Mouse (Mus musculus) hindbrain, embryonic 15.5 days (tissue): ENCODE results near the gene Nab2. TPM values are rescaled to one million over a fixed set of nuclear protein-coding genes. Genes with fewer than 3 reads are reported as not detected.

Experiments used
- ATAC-seq: fragments of 200-750 bp; cut with Nextera tagmentation; 2 replicates; pipeline ENCODE4 v1.8.0; 2017; ENCODE audit warnings: low read depth, moderate number of reproducible peaks, moderate TSS enrichment; ENCODE audit not compliant: low FRiP score
- H3K27ac ChIP-seq: fragments of 300-500 bp; sonication (generic); replicated peaks from 2 replicates; pipeline ENCODE4 v1.5.1; 2015; ENCODE audit warnings: mild to moderate bottlenecking, inconsistent platforms
- H3K27me3 ChIP-seq: fragments of 300-500 bp; sonication (generic); 2 replicates; pipeline ENCODE4 v1.6.1; 2015; ENCODE audit warnings: control low read depth, inconsistent platforms
- H3K36me3 ChIP-seq: fragments of 300-500 bp; sonication (generic); 2 replicates; pipeline ENCODE4 v1.6.1; 2015; ENCODE audit warnings: control low read depth, inconsistent platforms
- H3K4me1 ChIP-seq: fragments of 300-500 bp; sonication (generic); replicated peaks from 2 replicates; pipeline ENCODE4 v1.6.1; 2015; ENCODE audit warnings: control low read depth, inconsistent platforms
- H3K4me2 ChIP-seq: fragments of 300-500 bp; sonication (generic); 2 replicates; pipeline ENCODE4 v1.6.1; 2015; ENCODE audit warnings: moderate library complexity, mild to moderate bottlenecking, inconsistent platforms
- H3K4me3 ChIP-seq: fragments of 300-500 bp; sonication (generic); 2 replicates; pipeline ENCODE4 v1.5.1; 2015; ENCODE audit warnings: mild to moderate bottlenecking, inconsistent platforms
- H3K9ac ChIP-seq: fragments of 300-500 bp; sonication (generic); 2 replicates; pipeline ENCODE4 v1.6.1; 2015; ENCODE audit warnings: inconsistent platforms
- H3K9me3 ChIP-seq: fragments of 300-500 bp; sonication (generic); 2 replicates; pipeline ENCODE4 v1.6.1; 2016; ENCODE audit warnings: control low read depth, inconsistent platforms
- WGBS: fragments of 180-500 bp; shearing (Covaris S2); methylation state at CpG from one replicate; pipeline ENCODE4 v1.1.7; 2015; 5-methylcytosine and 5-hydroxymethylcytosine counted together
- polyA plus RNA-seq: library from polyadenylated mRNA; unstranded; fragments of >200 nt; fragmentation: Nextera tagmentation; extraction: Ambion mirVana; gene quantifications from 2 replicates; pipeline ENCODE4 v1.2.1, GENCODE M21; 2015

The Nab2 gene
- polyA plus RNA-seq, 1 experiment from 2014 or later, result 2.7 TPM

DNA sequence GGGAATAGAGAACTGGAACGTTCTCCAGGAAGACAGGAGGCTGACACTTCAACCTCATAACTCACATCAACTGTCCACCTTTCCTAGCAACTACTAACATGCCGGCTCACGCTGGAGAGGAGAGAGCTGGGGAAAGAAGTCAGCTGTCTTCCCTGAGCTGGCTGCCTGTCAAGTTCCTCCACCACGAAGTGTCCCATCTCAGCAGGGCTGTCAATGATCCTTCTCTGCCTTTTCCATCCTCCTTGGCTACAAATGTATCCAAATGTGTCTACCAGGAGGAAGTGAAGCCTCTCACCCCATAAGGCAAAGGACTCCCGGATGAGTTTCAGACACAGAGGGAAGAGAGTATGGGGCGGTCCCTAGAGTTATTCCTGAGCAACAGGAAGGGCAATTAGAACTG is 50.2 kb downstream of the Nab2 start:
- Histone ChIP-seq H3K9me3 (no peaks in the 10 kb centered on the region), H3K27me3 (no peaks in the 10 kb centered on the region), H3K4me1 (peaks cover 62% of the 10 kb centered on the region), H3K9ac (0 out of 2 replicates have a peak overlapping the region, but pooled peaks have one; percentile 70), H3K36me3 (no peaks in the 10 kb centered on the region), H3K4me2 (peak overlapping the region; percentile 87), H3K27ac (no peak overlapping the region), H3K4me3 (peak overlapping the region; percentile 71)
- 38% methylated on average over 6 of the region's 6 CpGs for WGBS
- ATAC-seq, result no peak

- no peak for ATAC-seq
- H3K27ac ChIP-seq, result no peak overlapping the region
- 62% methylated on average over 4 of the region's 4 CpGs for WGBS
These were observed 51.1 kb downstream of the Nab2 start for GRCm38 (mm10) chr10:127617294-127617693.

GRCm38 (mm10) chr10:127616261-127616679 is 52.1 kb downstream of the Nab2 start:
- no peak for ATAC-seq
- no peaks in the 10 kb centered on the region for H3K9me3 ChIP-seq
- 0 out of 2 replicates have a peak overlapping the region, but pooled peaks have one; percentile 10 for H3K4me2 ChIP-seq
- no peak overlapping the region for H3K4me3 ChIP-seq
- 56% methylated on average over 7 of the region's 7 CpGs for WGBS
- H3K9ac ChIP-seq, result 0 out of 2 replicates have a peak overlapping the region, but pooled peaks have one; percentile 5
- H3K4me1 ChIP-seq, result peaks cover 62% of the 10 kb centered on the region
- no peaks in the 10 kb centered on the region for H3K27me3 ChIP-seq
- H3K36me3 ChIP-seq, result peaks cover 14% of the 10 kb centered on the region
- peak overlapping the region; percentile 77 for H3K27ac ChIP-seq

More at GRCm38 (mm10) chr10:127617294-127617693, 51.1 kb downstream of the Nab2 start:
- Histone ChIP-seq H3K9ac (peak overlapping the region; percentile 19; the same call in 1 of the 2 replicates), H3K4me3 (no peak overlapping the region), H3K36me3 (peaks cover 4% of the 10 kb centered on the region), H3K27me3 (no peaks in the 10 kb centered on the region), H3K9me3 (no peaks in the 10 kb centered on the region), H3K4me1 (peaks cover 62% of the 10 kb centered on the region), H3K4me2 (peak overlapping the region; percentile 87)

DNA sequence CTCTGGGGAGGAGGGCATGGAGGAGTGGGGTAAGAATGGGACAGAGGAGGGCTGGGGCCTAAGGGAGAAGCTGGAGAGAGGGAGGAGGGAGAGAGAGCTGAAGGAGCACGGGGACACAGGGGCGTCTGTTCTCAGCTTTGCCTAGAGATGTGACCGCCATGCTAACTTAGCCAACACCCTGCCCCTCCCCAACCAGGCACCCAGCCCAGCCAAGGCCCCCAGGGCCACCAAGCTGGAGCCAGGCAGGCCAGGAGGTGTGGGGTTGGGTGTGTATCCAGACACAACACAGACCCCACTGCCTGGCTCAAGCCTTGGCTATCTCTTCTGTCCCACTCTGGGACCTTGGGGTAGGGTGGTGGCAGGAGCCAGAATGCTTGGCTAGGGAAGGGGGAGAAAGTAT is 52.8 kb downstream of the Nab2 start:
- 0 out of 2 replicates have a peak overlapping the region, but pooled peaks have one; percentile 10 for H3K4me2 ChIP-seq
- peaks cover 18% of the 10 kb centered on the region for H3K36me3 ChIP-seq
- peak overlapping the region; percentile 77 for H3K27ac ChIP-seq
- H3K9me3 ChIP-seq, result no peaks in the 10 kb centered on the region
- WGBS, result 42% methylated on average over 3 of the region's 3 CpGs
- no peak for ATAC-seq
- H3K27me3 ChIP-seq, result no peaks in the 10 kb centered on the region
- 0 out of 2 replicates have a peak overlapping the region, but pooled peaks have one; percentile 5 for H3K9ac ChIP-seq
- peaks cover 62% of the 10 kb centered on the region for H3K4me1 ChIP-seq
- H3K4me3 ChIP-seq, result no peak overlapping the region

GRCm38 (mm10) chr10:127615034-127615374 is 53.4 kb downstream of the Nab2 start:
- no peaks in the 10 kb centered on the region for H3K9me3 ChIP-seq
- no peak for ATAC-seq
- H3K27me3 ChIP-seq, result no peaks in the 10 kb centered on the region
- H3K4me1 ChIP-seq, result peaks cover 62% of the 10 kb centered on the region
- no peak overlapping the region for H3K9ac ChIP-seq
- WGBS, result 35% methylated on average over 2 of the region's 2 CpGs
- no peak overlapping the region for H3K4me3 ChIP-seq
- 0 out of 2 replicates have a peak overlapping the region, but pooled peaks have one; percentile 4 for H3K4me2 ChIP-seq
- peak overlapping the region; percentile 77 for H3K27ac ChIP-seq
- H3K36me3 ChIP-seq, result peaks cover 24% of the 10 kb centered on the region

- Histone ChIP-seq H3K36me3 (peaks cover 30% of the 10 kb centered on the region), H3K27ac (peak overlapping the region; percentile 77), H3K9me3 (no peaks in the 10 kb centered on the region), H3K9ac (no peak overlapping the region), H3K4me2 (peak overlapping the region; percentile 30), H3K4me3 (no peak overlapping the region), H3K4me1 (peaks cover 60% of the 10 kb centered on the region), H3K27me3 (no peaks in the 10 kb centered on the region)
- ATAC-seq, result peak; percentile 60
- 23% methylated on average over 12 of the region's 12 CpGs for WGBS
These were observed 53.9 kb downstream of the Nab2 start for GRCm38 (mm10) chr10:127614236-127615033.

DNA sequence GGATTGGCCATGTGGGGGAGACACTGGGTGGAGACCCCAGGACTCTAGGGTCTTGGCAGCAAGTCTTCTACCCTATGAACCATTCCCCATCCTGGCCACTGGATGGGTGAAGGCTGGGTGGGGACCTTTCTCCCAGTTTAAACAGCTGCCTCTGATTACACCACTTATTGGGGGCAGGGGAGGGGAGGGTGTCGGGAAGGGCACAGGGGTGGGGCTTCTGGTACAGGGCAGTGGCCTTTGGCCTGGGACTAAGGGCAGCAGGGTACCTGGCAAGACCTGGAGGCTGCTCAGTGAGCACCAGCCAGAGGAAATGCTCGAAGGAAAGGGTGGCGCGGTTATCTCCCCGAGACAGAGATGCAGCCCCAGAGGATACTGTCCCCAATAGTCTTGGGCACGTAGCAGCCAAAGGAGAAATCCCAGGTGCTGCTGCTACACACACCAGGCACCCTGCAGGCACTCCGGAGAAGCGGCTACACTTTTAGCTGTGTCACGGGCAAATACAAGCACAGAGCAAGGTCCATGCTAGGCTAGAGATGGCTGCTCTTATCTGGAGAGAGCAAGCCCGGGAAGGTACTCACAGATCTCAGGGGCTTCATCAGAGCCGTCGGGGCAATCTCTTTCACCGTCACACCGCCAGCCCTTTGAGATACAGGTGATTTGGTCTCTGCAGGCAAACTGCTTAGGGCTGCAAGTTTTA is 56.1 kb downstream of the Nab2 start:
- H3K27me3 ChIP-seq, result no peaks in the 10 kb centered on the region
- H3K4me2 ChIP-seq, result no peak overlapping the region
- WGBS, result 92% methylated on average over 14 of the region's 14 CpGs
- no peaks in the 10 kb centered on the region for H3K9me3 ChIP-seq
- no peak overlapping the region for H3K4me3 ChIP-seq
- H3K36me3 ChIP-seq, result peaks cover 44% of the 10 kb centered on the region
- H3K27ac ChIP-seq, result no peak overlapping the region
- H3K4me1 ChIP-seq, result peaks cover 37% of the 10 kb centered on the region
- no peak overlapping the region for H3K9ac ChIP-seq
- no peak for ATAC-seq

Other genes with a start within 250 kb of the Nab2 start
- gene Stac3, start 166.9 kb downstream of the Nab2 start, polyA plus RNA-seq, result 2.5 and 2.9 TPM in 2 replicates
- 20.7 and 24.4 TPM in 2 replicates for gene Ndufa4l2, start 153.6 kb downstream of the Nab2 start, polyA plus RNA-seq
- gene Shmt2, start 146.1 kb downstream of the Nab2 start, polyA plus RNA-seq, result 56.2 and 64.8 TPM in 2 replicates
- gene Nxph4, start 134.0 kb downstream of the Nab2 start, polyA plus RNA-seq, result 161 and 194 TPM in 2 replicates
- 102 and 114 TPM in 2 replicates for gene Lrp1, start 47.4 kb downstream of the Nab2 start, polyA plus RNA-seq
- gene Stat6, start 25.6 kb downstream of the Nab2 start, polyA plus RNA-seq, result 6.2 and 6.3 TPM in 2 replicates
- gene Nemp1, start 1.7 kb downstream of the Nab2 start, polyA plus RNA-seq, result 3.1 and 3.4 TPM in 2 replicates
- gene Myo1a, start 36.6 kb upstream of the Nab2 start, polyA plus RNA-seq, result 0.72 and 0.77 TPM in 2 replicates
- 0.42 and 1.2 TPM in 2 replicates for gene Tac2, start 55.9 kb upstream of the Nab2 start, polyA plus RNA-seq
- 3.2 and 4.1 TPM in 2 replicates for gene Zbtb39, start 71.0 kb upstream of the Nab2 start, polyA plus RNA-seq
- gene Gpr182, start 83.2 kb upstream of the Nab2 start, polyA plus RNA-seq, result 1.8 TPM in 2 replicates
- 0.08 TPM in 1 of 2 replicates, not detected in the other for gene Rdh1, start 91.2 kb upstream of the Nab2 start, polyA plus RNA-seq
- gene Rdh16f1, start 91.2 kb upstream of the Nab2 start, polyA plus RNA-seq, result not detected in 2 replicates
- 0.09 and 0.21 TPM in 2 replicates for gene Rdh9, start 107.8 kb upstream of the Nab2 start, polyA plus RNA-seq
- not detected in 2 replicates for gene Rdh16, start 132.6 kb upstream of the Nab2 start, polyA plus RNA-seq
- gene Rdh19, start 181.4 kb upstream of the Nab2 start, polyA plus RNA-seq, result not detected in 2 replicates
- not detected in 2 replicates for gene Rdh16f2, start 197.9 kb upstream of the Nab2 start, polyA plus RNA-seq
- gene Rdh7, start 220.2 kb upstream of the Nab2 start, polyA plus RNA-seq, result not detected in 2 replicates
- gene Sdr9c7, start 229.9 kb upstream of the Nab2 start, polyA plus RNA-seq, result not detected in 2 replicates